Mouse (Mus musculus): ENCODE data around the gene Hspb11.

Gene Hspb11

DNA sequence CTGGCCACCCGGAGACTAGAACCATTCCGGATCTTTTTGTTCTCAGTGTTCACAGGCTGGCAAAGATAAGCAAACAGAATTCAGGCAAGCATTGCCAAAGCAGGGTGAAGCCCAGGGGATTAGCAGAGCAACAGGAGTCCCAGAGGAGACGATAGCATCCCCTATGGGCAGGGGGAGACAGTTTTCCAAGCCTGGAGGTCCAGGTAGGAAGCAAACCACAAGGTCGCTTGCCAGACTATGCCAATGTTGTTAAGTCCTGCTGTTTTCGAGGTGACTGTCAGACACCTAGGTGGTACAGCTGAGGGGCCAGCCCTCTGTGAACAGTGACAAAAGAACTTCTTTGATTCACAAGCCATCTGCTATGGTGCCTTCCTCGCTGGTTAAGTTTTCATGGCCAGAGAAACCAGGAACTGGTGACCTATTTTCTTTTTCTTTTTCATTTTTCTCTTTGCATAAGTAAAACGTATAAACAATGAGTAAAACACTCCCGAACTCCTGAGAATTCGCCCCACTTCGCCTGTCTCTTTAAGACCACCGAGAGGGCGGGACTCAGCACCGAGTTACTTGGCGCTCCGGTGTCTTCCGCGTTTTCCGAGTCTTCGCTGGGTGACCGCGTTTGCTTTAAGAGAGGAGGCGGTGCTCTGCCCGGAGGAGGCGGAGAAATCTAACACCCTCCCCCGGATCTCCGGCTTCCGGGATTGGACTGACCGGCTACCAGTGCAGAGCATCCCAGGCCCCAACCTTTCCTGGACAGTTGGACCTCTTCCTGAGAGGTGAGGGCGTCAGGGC is 60.5 kb downstream of the Hspb11 start, which contains the start of gene Yipf1:
TSS of gene Yipf1 (plus strand) at position 674 of the 789 bp plus-strand sequence.
- peak; percentile 89 for DNase-seq (ENCODE audit: low read depth, low spot score)

- DNase-seq (ENCODE audit: low read depth, low spot score) = no peak
These were observed 61.0 kb downstream of the Hspb11 start for GRCm38 (mm10) chr4:107314479-107314805.

GRCm38 (mm10) chr4:107318646-107319045 is 65.3 kb downstream of the Hspb11 start:
- no peak for DNase-seq (ENCODE audit: low read depth, low spot score)

- no peak for DNase-seq (ENCODE audit: low read depth, low spot score)
These were observed 67.6 kb downstream of the Hspb11 start for GRCm38 (mm10) chr4:107321041-107321440.

DNA sequence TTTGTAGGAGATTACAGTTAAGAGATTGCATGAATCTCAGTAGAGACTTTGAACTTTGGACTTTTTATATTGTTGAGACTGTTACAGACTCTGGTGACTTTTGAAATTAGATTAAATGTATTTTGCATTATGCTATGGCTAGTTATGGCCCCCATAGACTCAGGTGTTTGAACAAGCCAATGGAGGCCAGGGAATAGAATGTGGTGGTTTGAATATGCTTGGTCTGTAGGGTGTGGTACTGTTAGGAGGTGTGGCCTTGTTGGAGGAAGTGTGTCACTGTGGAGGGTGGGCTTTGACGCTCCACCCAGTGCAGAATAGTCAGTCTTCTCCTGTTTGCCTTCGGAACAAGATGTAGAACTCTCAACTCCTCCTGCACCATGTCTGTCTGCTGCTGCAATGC is 69.7 kb downstream of the Hspb11 start:
- DNase-seq (ENCODE audit: low read depth, low spot score) = no peak

GRCm38 (mm10) chr4:107328530-107328929 is 75.1 kb downstream of the Hspb11 start:
- no peak for DNase-seq (ENCODE audit: low read depth, low spot score)
